Mouse (Mus musculus): ENCODE data around the gene Elovl6. TPM values are rescaled to one million over a fixed set of nuclear protein-coding genes. Genes with fewer than 3 reads are reported as not detected.

Elovl6 gene
- polyA plus RNA-seq, 1 experiment from 2014 or later = 48.7 TPM

- Histone ChIP-seq H3K27ac (replicated peaks; ENCODE audit: low read depth, low read length) (no peak overlapping the region), H3K9ac (replicated peaks; ENCODE audit: low read length) (no peak overlapping the region), H3K36me3 (replicated peaks; ENCODE audit: control insufficient read depth, insufficient read depth, low read depth, low read length) (no peaks in the 10 kb centered on the region), H3K9me3 (replicated peaks; ENCODE audit: control insufficient read depth, low read length) (no peaks in the 10 kb centered on the region), H3K4me3 (ENCODE audit: low read depth, low read length) (no peak overlapping the region), H3K4me1 (ENCODE audit: control insufficient read depth, insufficient read depth, low read length) (no peaks in the 10 kb centered on the region), H3K27me3 (ENCODE audit: control insufficient read depth, insufficient read depth, low read length) (no peaks in the 10 kb centered on the region), H3K4me2 (ENCODE audit: low read depth, low read length) (no peak overlapping the region)
- no peak for ATAC-seq (replicated peaks; ENCODE audit: insufficient number of reproducible peaks, low FRiP score, low TSS enrichment, low read depth)
- 54% methylated on average over 5 of the region's 5 CpGs for WGBS
- no peak for DNase-seq (ENCODE audit: low spot score)
Observed at GRCm38 (mm10) chr3:129680258-129680657, 148.1 kb downstream of the Elovl6 start.

- Histone ChIP-seq H3K27ac (replicated peaks; ENCODE audit: low read depth, low read length) (no peak overlapping the region), H3K9ac (replicated peaks; ENCODE audit: low read length) (no peak overlapping the region), H3K9me3 (replicated peaks; ENCODE audit: control insufficient read depth, low read length) (no peaks in the 10 kb centered on the region), H3K4me3 (ENCODE audit: low read depth, low read length) (no peak overlapping the region), H3K4me2 (ENCODE audit: low read depth, low read length) (no peak overlapping the region), H3K36me3 (replicated peaks; ENCODE audit: control insufficient read depth, insufficient read depth, low read depth, low read length) (no peaks in the 10 kb centered on the region), H3K27me3 (ENCODE audit: control insufficient read depth, insufficient read depth, low read length) (no peaks in the 10 kb centered on the region), H3K4me1 (ENCODE audit: control insufficient read depth, insufficient read depth, low read length) (no peaks in the 10 kb centered on the region)
- 88% methylated on average over 4 of the region's 4 CpGs for WGBS
- ATAC-seq (replicated peaks; ENCODE audit: insufficient number of reproducible peaks, low FRiP score, low TSS enrichment, low read depth) (no peak), DNase-seq (ENCODE audit: low spot score) (no peak)
Observed at GRCm38 (mm10) chr3:129681841-129682240, 149.7 kb downstream of the Elovl6 start.

GRCm38 (mm10) chr3:129682389-129682788, 150.2 kb downstream of the Elovl6 start:
- H3K9ac ChIP-seq (replicated peaks; ENCODE audit: low read length) = no peak overlapping the region
- 90% methylated on average over 10 of the region's 10 CpGs for WGBS
- no peaks in the 10 kb centered on the region for H3K9me3 ChIP-seq (replicated peaks; ENCODE audit: control insufficient read depth, low read length)
- ATAC-seq (replicated peaks; ENCODE audit: insufficient number of reproducible peaks, low FRiP score, low TSS enrichment, low read depth) (no peak), DNase-seq (ENCODE audit: low spot score) (no peak)
- H3K27ac ChIP-seq (replicated peaks; ENCODE audit: low read depth, low read length) = no peak overlapping the region
- H3K4me2 ChIP-seq (ENCODE audit: low read depth, low read length) = no peak overlapping the region
- H3K27me3 ChIP-seq (ENCODE audit: control insufficient read depth, insufficient read depth, low read length) = no peaks in the 10 kb centered on the region
- no peaks in the 10 kb centered on the region for H3K36me3 ChIP-seq (replicated peaks; ENCODE audit: control insufficient read depth, insufficient read depth, low read depth, low read length)
- H3K4me1 ChIP-seq (ENCODE audit: control insufficient read depth, insufficient read depth, low read length) = no peaks in the 10 kb centered on the region
- no peak overlapping the region for H3K4me3 ChIP-seq (ENCODE audit: low read depth, low read length)

- ATAC-seq (replicated peaks; ENCODE audit: insufficient number of reproducible peaks, low FRiP score, low TSS enrichment, low read depth) = no peak
Observed at GRCm38 (mm10) chr3:129683060-129683679, 151.0 kb downstream of the Elovl6 start.

GRCm38 (mm10) chr3:129686196-129686595, 154.0 kb downstream of the Elovl6 start:
- no peaks in the 10 kb centered on the region for H3K36me3 ChIP-seq (replicated peaks; ENCODE audit: control insufficient read depth, insufficient read depth, low read depth, low read length)
- no peaks in the 10 kb centered on the region for H3K9me3 ChIP-seq (replicated peaks; ENCODE audit: control insufficient read depth, low read length)
- H3K27ac ChIP-seq (replicated peaks; ENCODE audit: low read depth, low read length) = no peak overlapping the region
- H3K4me2 ChIP-seq (ENCODE audit: low read depth, low read length) = no peak overlapping the region
- 78% methylated on average over 12 of the region's 12 CpGs for WGBS
- H3K4me3 ChIP-seq (ENCODE audit: low read depth, low read length) = no peak overlapping the region
- H3K9ac ChIP-seq (replicated peaks; ENCODE audit: low read length) = no peak overlapping the region
- H3K27me3 ChIP-seq (ENCODE audit: control insufficient read depth, insufficient read depth, low read length) = no peaks in the 10 kb centered on the region
- no peak for DNase-seq (ENCODE audit: low spot score)
- ATAC-seq (replicated peaks; ENCODE audit: insufficient number of reproducible peaks, low FRiP score, low TSS enrichment, low read depth) = no peak
- no peaks in the 10 kb centered on the region for H3K4me1 ChIP-seq (ENCODE audit: control insufficient read depth, insufficient read depth, low read length)

More at GRCm38 (mm10) chr3:129683060-129683679, 151.0 kb downstream of the Elovl6 start:
- no peak for DNase-seq (ENCODE audit: low spot score)
- Histone ChIP-seq H3K9ac (replicated peaks; ENCODE audit: low read length) (no peak overlapping the region), H3K4me3 (ENCODE audit: low read depth, low read length) (no peak overlapping the region), H3K9me3 (replicated peaks; ENCODE audit: control insufficient read depth, low read length) (no peaks in the 10 kb centered on the region), H3K27me3 (ENCODE audit: control insufficient read depth, insufficient read depth, low read length) (no peaks in the 10 kb centered on the region), H3K36me3 (replicated peaks; ENCODE audit: control insufficient read depth, insufficient read depth, low read depth, low read length) (no peaks in the 10 kb centered on the region), H3K4me1 (ENCODE audit: control insufficient read depth, insufficient read depth, low read length) (no peaks in the 10 kb centered on the region), H3K4me2 (ENCODE audit: low read depth, low read length) (no peak overlapping the region), H3K27ac (replicated peaks; ENCODE audit: low read depth, low read length) (no peak overlapping the region)
- WGBS = 91% methylated on average over 10 of the region's 10 CpGs

- WGBS = 53% methylated on average over 8 of the region's 8 CpGs
- DNase-seq (ENCODE audit: low spot score) = peak; percentile 92
Observed at GRCm38 (mm10) chr3:129686698-129687333, 154.7 kb downstream of the Elovl6 start.

GRCm38 (mm10) chr3:129687429-129687828, 155.3 kb downstream of the Elovl6 start:
- H3K4me1 ChIP-seq (ENCODE audit: control insufficient read depth, insufficient read depth, low read length) = no peaks in the 10 kb centered on the region
- H3K27ac ChIP-seq (replicated peaks; ENCODE audit: low read depth, low read length) = no peak overlapping the region
- no peak overlapping the region for H3K9ac ChIP-seq (replicated peaks; ENCODE audit: low read length)
- H3K27me3 ChIP-seq (ENCODE audit: control insufficient read depth, insufficient read depth, low read length) = no peaks in the 10 kb centered on the region
- no peak overlapping the region for H3K4me3 ChIP-seq (ENCODE audit: low read depth, low read length)
- ATAC-seq (replicated peaks; ENCODE audit: insufficient number of reproducible peaks, low FRiP score, low TSS enrichment, low read depth) (no peak), DNase-seq (ENCODE audit: low spot score) (no peak)
- 57% methylated on average over 5 of the region's 5 CpGs for WGBS
- H3K4me2 ChIP-seq (ENCODE audit: low read depth, low read length) = no peak overlapping the region
- H3K36me3 ChIP-seq (replicated peaks; ENCODE audit: control insufficient read depth, insufficient read depth, low read depth, low read length) = no peaks in the 10 kb centered on the region
- no peaks in the 10 kb centered on the region for H3K9me3 ChIP-seq (replicated peaks; ENCODE audit: control insufficient read depth, low read length)

More at GRCm38 (mm10) chr3:129686698-129687333, 154.7 kb downstream of the Elovl6 start:
- Histone ChIP-seq H3K27ac (replicated peaks; ENCODE audit: low read depth, low read length) (no peak overlapping the region), H3K27me3 (ENCODE audit: control insufficient read depth, insufficient read depth, low read length) (no peaks in the 10 kb centered on the region), H3K4me3 (ENCODE audit: low read depth, low read length) (no peak overlapping the region), H3K9ac (replicated peaks; ENCODE audit: low read length) (no peak overlapping the region), H3K4me1 (ENCODE audit: control insufficient read depth, insufficient read depth, low read length) (no peaks in the 10 kb centered on the region), H3K9me3 (replicated peaks; ENCODE audit: control insufficient read depth, low read length) (no peaks in the 10 kb centered on the region), H3K36me3 (replicated peaks; ENCODE audit: control insufficient read depth, insufficient read depth, low read depth, low read length) (no peaks in the 10 kb centered on the region), H3K4me2 (ENCODE audit: low read depth, low read length) (no peak overlapping the region)
- ATAC-seq (replicated peaks; ENCODE audit: insufficient number of reproducible peaks, low FRiP score, low TSS enrichment, low read depth) = no peak; the same call in 1 of the 2 replicates

All from embryonic facial prominence, embryonic 11.5 days (tissue).